Mouse (Mus musculus): ENCODE results near the gene Galnt18. TPM values are rescaled to one million over a fixed set of nuclear protein-coding genes. Genes with fewer than 3 reads are reported as not detected.

The Galnt18 gene
- polyA plus RNA-seq, 1 experiment from 2014 or later: 20.5 TPM

GRCm38 (mm10) chr7:111778789-111779503 is 831 bp downstream of the Galnt18 start:
- ATAC-seq (ENCODE audit: low FRiP score, low TSS enrichment) (no peak), DNase-seq (ENCODE audit: low spot score) (peak; percentile 29)
- Histone ChIP-seq H3K4me1 (replicated peaks; ENCODE audit: control insufficient read depth, insufficient read depth) (no peaks in the 10 kb centered on the region), H3K4me3 (ENCODE audit: low read depth, low read length) (peak overlapping the region; percentile 60), H3K4me2 (replicated peaks; ENCODE audit: low read depth) (peak overlapping the region; percentile 90), H3K9me3 (ENCODE audit: control insufficient read depth, low read length) (no peaks in the 10 kb centered on the region), H3K27ac (replicated peaks) (peak overlapping the region; percentile 70), H3K36me3 (ENCODE audit: control insufficient read depth, insufficient read depth, low read length) (no peaks in the 10 kb centered on the region), H3K27me3 (ENCODE audit: control insufficient read depth, insufficient read depth, low read length) (no peaks in the 10 kb centered on the region), H3K9ac (ENCODE audit: low read length) (peak overlapping the region; percentile 70)
- TF ChIP-seq EP300 (optimal IDR thresholded peaks at IDR 0.05): no peak
- no peak for TF ChIP-seq CTCF (IDR thresholded peaks at IDR 0.05; ENCODE audit: low read depth)
- WGBS: 8% methylated on average over 27 of the region's 27 CpGs

- TF ChIP-seq CTCF (IDR thresholded peaks at IDR 0.05; ENCODE audit: low read depth) (no peak), EP300 (optimal IDR thresholded peaks at IDR 0.05) (no peak)
- Histone ChIP-seq H3K4me2 (replicated peaks; ENCODE audit: low read depth) (peak overlapping the region; percentile 90), H3K9me3 (ENCODE audit: control insufficient read depth, low read length) (no peaks in the 10 kb centered on the region), H3K27me3 (ENCODE audit: control insufficient read depth, insufficient read depth, low read length) (no peaks in the 10 kb centered on the region), H3K9ac (ENCODE audit: low read length) (peak overlapping the region; percentile 70), H3K36me3 (ENCODE audit: control insufficient read depth, insufficient read depth, low read length) (no peaks in the 10 kb centered on the region), H3K4me1 (replicated peaks; ENCODE audit: control insufficient read depth, insufficient read depth) (no peaks in the 10 kb centered on the region), H3K4me3 (ENCODE audit: low read depth, low read length) (peak overlapping the region; percentile 60), H3K27ac (replicated peaks) (no peak overlapping the region)
- DNase-seq (ENCODE audit: low spot score) (no peak), ATAC-seq (ENCODE audit: low FRiP score, low TSS enrichment) (no peak)
- WGBS: 53% methylated on average over 7 of the region's 7 CpGs
Observed at GRCm38 (mm10) chr7:111778212-111778611, 1.6 kb downstream of the Galnt18 start.

GRCm38 (mm10) chr7:111777186-111777585 is 2.6 kb downstream of the Galnt18 start:
- 67% methylated on average over 2 of the region's 2 CpGs for WGBS
- Histone ChIP-seq H3K9me3 (ENCODE audit: control insufficient read depth, low read length) (no peaks in the 10 kb centered on the region), H3K4me3 (ENCODE audit: low read depth, low read length) (no peak overlapping the region; the same call in 1 of the 2 replicates), H3K36me3 (ENCODE audit: control insufficient read depth, insufficient read depth, low read length) (no peaks in the 10 kb centered on the region), H3K4me2 (replicated peaks; ENCODE audit: low read depth) (peak overlapping the region; percentile 90), H3K9ac (ENCODE audit: low read length) (no peak overlapping the region), H3K4me1 (replicated peaks; ENCODE audit: control insufficient read depth, insufficient read depth) (no peaks in the 10 kb centered on the region), H3K27me3 (ENCODE audit: control insufficient read depth, insufficient read depth, low read length) (no peaks in the 10 kb centered on the region), H3K27ac (replicated peaks) (no peak overlapping the region)
- ATAC-seq (ENCODE audit: low FRiP score, low TSS enrichment) (no peak), DNase-seq (ENCODE audit: low spot score) (no peak)
- TF ChIP-seq EP300 (optimal IDR thresholded peaks at IDR 0.05): no peak
- TF ChIP-seq CTCF (IDR thresholded peaks at IDR 0.05; ENCODE audit: low read depth): no peak

GRCm38 (mm10) chr7:111776160-111776559 is 3.6 kb downstream of the Galnt18 start:
- Histone ChIP-seq H3K4me3 (ENCODE audit: low read depth, low read length) (no peak overlapping the region; the same call in 1 of the 2 replicates), H3K27ac (replicated peaks) (no peak overlapping the region), H3K27me3 (ENCODE audit: control insufficient read depth, insufficient read depth, low read length) (no peaks in the 10 kb centered on the region), H3K9me3 (ENCODE audit: control insufficient read depth, low read length) (no peaks in the 10 kb centered on the region), H3K36me3 (ENCODE audit: control insufficient read depth, insufficient read depth, low read length) (no peaks in the 10 kb centered on the region), H3K4me2 (replicated peaks; ENCODE audit: low read depth) (peak overlapping the region; percentile 90), H3K4me1 (replicated peaks; ENCODE audit: control insufficient read depth, insufficient read depth) (no peaks in the 10 kb centered on the region), H3K9ac (ENCODE audit: low read length) (no peak overlapping the region)
- WGBS: 48% methylated on average over 7 of the region's 7 CpGs
- TF ChIP-seq CTCF (IDR thresholded peaks at IDR 0.05; ENCODE audit: low read depth): no peak
- no peak for TF ChIP-seq EP300 (optimal IDR thresholded peaks at IDR 0.05)
- ATAC-seq (ENCODE audit: low FRiP score, low TSS enrichment): no peak
- no peak for DNase-seq (ENCODE audit: low spot score)

GRCm38 (mm10) chr7:111772398-111772797 is 7.4 kb downstream of the Galnt18 start:
- Histone ChIP-seq H3K9ac (ENCODE audit: low read length) (no peak overlapping the region), H3K4me2 (replicated peaks; ENCODE audit: low read depth) (no peak overlapping the region), H3K9me3 (ENCODE audit: control insufficient read depth, low read length) (no peaks in the 10 kb centered on the region), H3K27ac (replicated peaks) (no peak overlapping the region), H3K27me3 (ENCODE audit: control insufficient read depth, insufficient read depth, low read length) (no peaks in the 10 kb centered on the region), H3K4me3 (ENCODE audit: low read depth, low read length) (no peak overlapping the region), H3K36me3 (ENCODE audit: control insufficient read depth, insufficient read depth, low read length) (no peaks in the 10 kb centered on the region), H3K4me1 (replicated peaks; ENCODE audit: control insufficient read depth, insufficient read depth) (no peaks in the 10 kb centered on the region)
- TF ChIP-seq EP300 (optimal IDR thresholded peaks at IDR 0.05): no peak
- no peak for TF ChIP-seq CTCF (IDR thresholded peaks at IDR 0.05; ENCODE audit: low read depth)
- DNase-seq (ENCODE audit: low spot score) (no peak), ATAC-seq (ENCODE audit: low FRiP score, low TSS enrichment) (no peak)
- WGBS: 72% methylated on average over 2 of the region's 2 CpGs

GRCm38 (mm10) chr7:111771251-111771801 is 8.5 kb downstream of the Galnt18 start:
- H3K4me2 ChIP-seq (replicated peaks; ENCODE audit: low read depth): no peak overlapping the region
- no peak for ATAC-seq (ENCODE audit: low FRiP score, low TSS enrichment)
- no peak overlapping the region for H3K27ac ChIP-seq (replicated peaks)
- H3K9me3 ChIP-seq (ENCODE audit: control insufficient read depth, low read length): no peaks in the 10 kb centered on the region
- no peak overlapping the region for H3K4me3 ChIP-seq (ENCODE audit: low read depth, low read length)
- H3K9ac ChIP-seq (ENCODE audit: low read length): no peak overlapping the region
- TF ChIP-seq CTCF (IDR thresholded peaks at IDR 0.05; ENCODE audit: low read depth) (no peak), EP300 (optimal IDR thresholded peaks at IDR 0.05) (no peak)
- H3K4me1 ChIP-seq (replicated peaks; ENCODE audit: control insufficient read depth, insufficient read depth): no peaks in the 10 kb centered on the region
- no peak for DNase-seq (ENCODE audit: low spot score)
- 69% methylated on average over 8 of the region's 8 CpGs for WGBS
- H3K27me3 ChIP-seq (ENCODE audit: control insufficient read depth, insufficient read depth, low read length): no peaks in the 10 kb centered on the region
- no peaks in the 10 kb centered on the region for H3K36me3 ChIP-seq (ENCODE audit: control insufficient read depth, insufficient read depth, low read length)
